ENCODE assay signal across 11 mouse cellular contexts in the genomic region with DNA sequence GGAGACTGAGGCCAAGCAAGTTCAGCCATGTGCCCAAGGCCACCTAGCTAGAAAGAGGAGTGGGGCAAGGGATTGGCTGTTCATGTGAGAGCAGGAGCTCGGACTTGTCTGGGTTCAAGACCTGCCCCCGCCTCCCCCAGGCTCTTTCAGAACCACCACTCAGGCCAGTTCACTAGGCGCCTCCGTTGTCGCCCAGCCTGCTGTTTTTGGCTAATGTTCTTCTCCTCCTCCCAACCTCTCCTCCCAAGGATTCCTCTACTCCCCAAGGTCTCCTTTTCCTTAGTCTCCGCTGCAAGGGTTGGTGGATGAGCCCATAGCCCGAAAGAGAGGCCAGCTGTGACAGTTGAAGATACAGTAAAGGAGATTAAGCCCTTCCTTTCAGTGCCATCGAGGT. TPM values are rescaled to one million over a fixed set of nuclear protein-coding genes. Genes with fewer than 3 reads are reported as not detected.
DNase-seq lines count a peak whose midpoint lies in the region; ATAC-seq and TF ChIP-seq lines count a peak whose summit lies in the region.
"Had no signal": no experiment of that assay in that cellular context is flagged by ENCODE, and none has a peak within 500 bp of the region (broad histone marks: within the 10 kb centered on the region; RNA-seq: fewer than 3 reads in every experiment).

No protein-coding gene starts in this region.

- H3K27me3 ChIP-seq in liver, embryonic 11.5 days (replicated peaks; ENCODE audit: control insufficient read depth, insufficient read depth, low read length) = peaks cover 10% of the 10 kb centered on the region
- H3K27me3 ChIP-seq in liver, postnatal 0 days (ENCODE audit: insufficient read depth, low read length) = no peaks in the 10 kb centered on the region
- H3K27me3 ChIP-seq in E14TG2a.4 (ENCODE audit: insufficient read depth, low read length) = peaks cover 15% of the 10 kb centered on the region
- H3K27me3 ChIP-seq in intestine, embryonic 16.5 days (replicated peaks; ENCODE audit: control insufficient read depth, insufficient read depth, low read length) = no peaks in the 10 kb centered on the region

- H3K9me3 ChIP-seq in liver, embryonic 11.5 days (ENCODE audit: control insufficient read depth, low read length) = no peaks in the 10 kb centered on the region
- no peaks in the 10 kb centered on the region for H3K9me3 ChIP-seq in liver, postnatal 0 days (ENCODE audit: low read length)
- H3K9me3 ChIP-seq in E14TG2a.4 (ENCODE audit: low read length) = no peaks in the 10 kb centered on the region
- H3K9me3 ChIP-seq in intestine, embryonic 16.5 days (ENCODE audit: control insufficient read depth, low read length) = no peaks in the 10 kb centered on the region

- no peak for TF ChIP-seq EP300 in liver, postnatal 0 days (IDR thresholded peaks at IDR 0.05; ENCODE audit: low read depth)

- intact Hi-C loops in gastrocnemius, adult 2 months (cut with DNase I) = no loop called here
- intact Hi-C loops in gastrocnemius, postnatal 36 days (cut with DNase I) = no loop called here

- H3K9ac ChIP-seq in liver, embryonic 11.5 days (ENCODE audit: low read depth, low read length) = no peak overlapping the region
- H3K9ac ChIP-seq in liver, postnatal 0 days (replicated peaks) = no peak overlapping the region
- peak overlapping the region; percentile 6; the same call in 1 of the 2 replicates for H3K9ac ChIP-seq in intestine, embryonic 16.5 days (ENCODE audit: low read depth, low read length)

- WGBS in liver, embryonic 11.5 days = 50% methylated on average over 8 of the region's 8 CpGs
- WGBS in liver, postnatal 0 days (ENCODE audit: insufficient replicate concordance) = 75% methylated on average over 8 of the region's 8 CpGs
- WGBS in intestine, embryonic 16.5 days = 65% methylated on average over 8 of the region's 8 CpGs

- no peak overlapping the region for H3K4me3 ChIP-seq in gastrocnemius, adult 2 months
- H3K4me3 ChIP-seq in liver, embryonic 11.5 days (ENCODE audit: low read depth, low read length) = no peak overlapping the region
- no peak overlapping the region for H3K4me3 ChIP-seq in liver, postnatal 0 days (ENCODE audit: low read depth, low read length)
- peak overlapping the region; percentile 21; the same call in 1 of the 2 replicates for H3K4me3 ChIP-seq in E14TG2a.4 (replicated peaks; ENCODE audit: low read length)
- H3K4me3 ChIP-seq in intestine, embryonic 16.5 days (ENCODE audit: low read length) = no peak overlapping the region
- H3K4me3 ChIP-seq: left cerebral cortex, adult 2 months had no signal

- TF ChIP-seq CTCF in gastrocnemius, adult 2 months (IDR thresholded peaks at IDR 0.05) = no peak
- no peak for TF ChIP-seq CTCF in liver, postnatal 0 days (IDR thresholded peaks at IDR 0.05; ENCODE audit: low read depth)
- TF ChIP-seq CTCF in E14TG2a.4 (conservative IDR thresholded peaks at IDR 0.05; ENCODE audit: low read length) = no peak

- peak; percentile 66 for DNase-seq in gastrocnemius, adult 2 months
- DNase-seq in gastrocnemius, postnatal 36 days = no peak
- DNase-seq in liver, embryonic 11.5 days (ENCODE audit: low spot score) = no peak
- no peak for DNase-seq in liver, postnatal 0 days
- no peak for DNase-seq in retina, postnatal 1 day
- no peak for DNase-seq in adrenal gland, adult 18-20 months (ENCODE audit: low spot score in 2 of 2)
- DNase-seq: lung, postnatal 4 days had no signal

- peak overlapping the region; percentile 60; the same call in 1 of the 2 replicates for H3K27ac ChIP-seq in gastrocnemius, adult 2 months
- peak overlapping the region; percentile 35 for H3K27ac ChIP-seq in liver, embryonic 11.5 days (ENCODE audit: low read depth, low read length)
- H3K27ac ChIP-seq in liver, postnatal 0 days (ENCODE audit: low read depth) = no peak overlapping the region
- H3K27ac ChIP-seq in intestine, embryonic 16.5 days (ENCODE audit: low read length) = peak overlapping the region; percentile 32
- H3K27ac ChIP-seq: left cerebral cortex, adult 2 months had no signal

- ATAC-seq in liver, embryonic 11.5 days (replicated peaks; ENCODE audit: low FRiP score) = no peak
- no peak for ATAC-seq in liver, postnatal 0 days
- no peak for ATAC-seq in intestine, embryonic 16.5 days
- ATAC-seq: hindbrain, embryonic 16.5 days had no signal

- H3K4me2 ChIP-seq in liver, embryonic 11.5 days = no peak overlapping the region
- H3K4me2 ChIP-seq in liver, postnatal 0 days (ENCODE audit: low read depth, low read length) = no peak overlapping the region
- no peak overlapping the region for H3K4me2 ChIP-seq in intestine, embryonic 16.5 days (ENCODE audit: low read depth, low read length)

- no peaks in the 10 kb centered on the region for H3K36me3 ChIP-seq in liver, embryonic 11.5 days (ENCODE audit: control insufficient read depth, insufficient read depth, low read length)
- H3K36me3 ChIP-seq in liver, postnatal 0 days (replicated peaks; ENCODE audit: insufficient read depth, low read length) = no peaks in the 10 kb centered on the region
- no peaks in the 10 kb centered on the region for H3K36me3 ChIP-seq in E14TG2a.4 (ENCODE audit: insufficient read depth, low read length)
- H3K36me3 ChIP-seq in intestine, embryonic 16.5 days (ENCODE audit: control insufficient read depth, insufficient read depth, low read length) = no peaks in the 10 kb centered on the region

- peaks cover 28% of the 10 kb centered on the region for H3K4me1 ChIP-seq in liver, embryonic 11.5 days (replicated peaks; ENCODE audit: control insufficient read depth, insufficient read depth, low read length)
- peaks cover 4% of the 10 kb centered on the region for H3K4me1 ChIP-seq in liver, postnatal 0 days (ENCODE audit: insufficient read depth)
- peaks cover 79% of the 10 kb centered on the region for H3K4me1 ChIP-seq in E14TG2a.4 (replicated peaks; ENCODE audit: low read depth, low read length)
- peaks cover 20% of the 10 kb centered on the region for H3K4me1 ChIP-seq in intestine, embryonic 16.5 days (ENCODE audit: control insufficient read depth, insufficient read depth, low read length)

RNA-seq across cellular contexts. Expression of a gene that starts 19.8 kb away (rescaled TPM):
- not detected for total RNA-seq in gastrocnemius, adult 2 months (2021)
- total RNA-seq in gastrocnemius, postnatal 36 days (2021) = not detected
- polyA plus RNA-seq in liver, embryonic 11.5 days (2014; fragmentation: Nextera tagmentation; extraction: Ambion mirVana) = 0.36 and 0.58 TPM in 2 replicates
- polyA plus RNA-seq in liver, postnatal 0 days (2015; fragmentation: Nextera tagmentation; extraction: Ambion mirVana) = 1.5 and 1.6 TPM in 2 replicates
- polyA plus RNA-seq in intestine, embryonic 16.5 days (2015; fragmentation: Nextera tagmentation; extraction: Ambion mirVana) = 0.36 and 0.64 TPM in 2 replicates
- total RNA-seq in adrenal gland, adult 18-20 months (2021) = under 1 TPM in 1 of 2 experiments, not detected in 1; 0.38 TPM
- total RNA-seq: left cerebral cortex, adult 2 months had no signal
- polyA plus RNA-seq: hindbrain, embryonic 16.5 days had no signal

RNA-seq across cellular contexts. Expression of a gene that starts 45.9 kb away (rescaled TPM):
- total RNA-seq in gastrocnemius, adult 2 months (2021) = under 1 TPM in 1 of 2 experiments, not detected in 1; 0.22 TPM
- not detected for total RNA-seq in gastrocnemius, postnatal 36 days (2021)
- 0.21 TPM in 1 of 2 replicates, not detected in the other for polyA plus RNA-seq in liver, embryonic 11.5 days (2014; fragmentation: Nextera tagmentation; extraction: Ambion mirVana)
- polyA plus RNA-seq in liver, postnatal 0 days (2015; fragmentation: Nextera tagmentation; extraction: Ambion mirVana) = 0.25 and 0.31 TPM in 2 replicates
- 0.65 and 1.3 TPM in 2 replicates for polyA plus RNA-seq in intestine, embryonic 16.5 days (2015; fragmentation: Nextera tagmentation; extraction: Ambion mirVana)
- total RNA-seq in adrenal gland, adult 18-20 months (2021) = under 1 TPM; 0.43 to 0.67 TPM
